Mouse (Mus musculus) ovary, postnatal 14 days (tissue): ENCODE measurements around the gene Oxct2a.
"Not testable (repeated sequence)": the region's sequence is repeated elsewhere in the genome, so short reads cannot be mapped to it uniquely, and the experiment has no call there.

Experiments used
- DNase-seq: peaks from one replicate; pipeline ENCODE4 v3.0.0; 2022; ENCODE audit warnings: low spot score

The Oxct2a gene

DNA sequence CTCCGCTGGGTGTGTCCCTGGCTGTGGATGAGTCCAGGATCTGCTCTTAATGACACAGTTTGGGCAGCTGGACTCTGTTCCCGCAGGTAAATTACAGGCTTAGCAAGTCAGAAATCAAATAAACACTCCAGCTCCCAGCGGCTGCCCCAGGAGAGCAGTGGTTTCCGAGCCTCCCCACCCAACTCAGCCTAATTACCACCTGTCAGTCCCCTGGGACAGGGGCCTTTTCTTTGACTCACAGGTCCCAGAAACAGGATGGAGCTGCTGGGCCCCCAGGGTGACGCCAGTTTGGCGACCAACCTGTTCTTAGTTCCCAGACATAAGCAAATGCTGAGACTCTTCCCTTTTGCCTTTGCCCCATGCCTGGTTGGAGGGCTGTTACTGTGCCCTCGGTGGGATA, 11.6 kb downstream of the Oxct2a start:
- DNase-seq = no peak

DNA sequence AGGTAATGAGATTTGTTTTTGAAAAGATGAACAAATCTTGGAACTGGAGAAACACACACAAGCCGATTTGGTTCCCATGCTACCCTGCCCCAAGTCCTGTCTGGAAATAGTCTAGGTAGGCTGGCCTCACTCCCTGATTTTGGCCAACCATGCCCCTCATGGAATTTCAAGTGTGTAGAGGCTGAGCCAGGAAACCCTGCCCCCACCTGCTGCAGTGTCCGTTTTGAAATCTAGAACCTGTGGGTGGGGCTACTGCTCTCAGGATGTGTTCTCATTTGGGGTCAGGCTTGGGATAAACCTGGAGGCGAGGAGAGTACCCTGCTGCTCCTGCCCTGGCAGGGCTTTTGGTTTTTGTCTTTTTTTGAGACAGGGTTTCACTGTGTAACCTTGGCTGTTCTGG, 15.1 kb downstream of the Oxct2a start:
- no peak for DNase-seq

DNA sequence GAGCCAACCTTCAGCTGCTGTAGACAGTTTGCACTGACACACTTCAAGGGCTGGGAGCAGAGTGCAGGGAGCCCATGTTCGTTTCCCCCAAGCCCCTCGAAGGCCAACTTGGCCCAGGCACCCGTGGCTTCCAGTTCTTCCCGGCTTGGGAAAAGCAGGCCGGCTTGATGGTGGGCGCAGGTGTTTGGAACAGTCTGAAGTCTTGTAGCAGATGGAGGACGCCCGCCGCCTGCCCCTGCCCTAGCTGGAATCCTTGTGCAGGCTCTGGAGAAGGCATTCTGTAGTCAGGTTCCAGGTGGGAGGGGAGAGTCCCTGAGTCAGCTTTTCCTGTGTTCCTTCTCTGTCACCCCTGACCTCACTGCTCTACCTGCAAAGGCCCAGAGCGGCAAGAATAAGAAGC, 16.4 kb downstream of the Oxct2a start:
- no peak for DNase-seq

DNA sequence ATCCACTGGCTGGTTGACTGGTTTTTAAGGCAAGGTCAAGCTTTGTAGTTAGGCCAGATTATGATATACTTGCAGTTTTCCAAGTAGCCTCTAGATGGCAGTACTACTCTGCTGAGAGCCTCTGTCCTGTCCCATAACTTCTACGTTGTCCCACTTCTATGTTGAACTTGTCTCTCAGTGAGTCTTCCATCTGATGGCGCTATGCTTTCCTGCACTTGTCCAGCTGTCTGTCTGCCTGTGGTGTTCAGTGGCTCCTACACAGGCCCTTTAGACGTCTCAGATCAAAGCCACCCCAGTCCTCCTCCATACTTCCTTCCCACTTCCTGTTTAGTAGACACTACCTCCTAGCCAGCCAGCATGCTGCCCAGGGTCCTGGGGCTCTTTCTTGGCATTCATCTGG, 17.6 kb downstream of the Oxct2a start:
- peak; percentile 31 for DNase-seq

DNA sequence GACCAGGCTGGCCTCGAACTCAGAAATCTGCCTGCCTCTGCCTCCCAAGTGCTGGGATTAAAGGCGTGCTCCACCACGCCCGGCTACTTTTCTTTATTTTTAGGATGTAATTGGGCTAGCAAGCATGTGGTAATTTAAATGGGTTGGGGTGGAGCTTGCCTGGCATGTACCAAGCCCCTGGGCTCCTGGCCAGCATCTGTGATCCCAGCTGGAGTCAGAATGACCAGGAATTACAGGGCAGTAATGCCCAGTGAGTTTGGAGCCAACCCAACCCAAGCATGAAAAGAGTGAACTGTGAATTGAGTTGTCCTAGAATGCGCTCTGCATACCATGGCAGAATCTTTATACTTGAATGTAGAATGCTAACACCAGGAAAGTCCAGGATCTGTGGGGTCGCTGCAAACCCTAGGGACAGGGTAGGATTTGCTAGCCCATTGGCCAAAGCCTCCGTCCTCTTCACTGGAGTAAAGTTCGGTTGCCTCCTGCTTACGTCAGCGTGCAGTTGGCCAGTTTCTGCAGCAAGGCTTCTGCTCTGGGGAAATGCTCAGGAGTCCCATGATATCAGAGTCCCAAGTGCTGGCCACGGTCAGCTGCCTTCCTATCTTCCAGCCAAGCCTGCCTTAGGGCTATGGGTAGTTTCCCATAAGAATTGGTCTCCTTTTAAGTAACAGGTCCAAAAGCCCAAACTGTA, 24.3 kb downstream of the Oxct2a start:
- DNase-seq = no peak

DNA sequence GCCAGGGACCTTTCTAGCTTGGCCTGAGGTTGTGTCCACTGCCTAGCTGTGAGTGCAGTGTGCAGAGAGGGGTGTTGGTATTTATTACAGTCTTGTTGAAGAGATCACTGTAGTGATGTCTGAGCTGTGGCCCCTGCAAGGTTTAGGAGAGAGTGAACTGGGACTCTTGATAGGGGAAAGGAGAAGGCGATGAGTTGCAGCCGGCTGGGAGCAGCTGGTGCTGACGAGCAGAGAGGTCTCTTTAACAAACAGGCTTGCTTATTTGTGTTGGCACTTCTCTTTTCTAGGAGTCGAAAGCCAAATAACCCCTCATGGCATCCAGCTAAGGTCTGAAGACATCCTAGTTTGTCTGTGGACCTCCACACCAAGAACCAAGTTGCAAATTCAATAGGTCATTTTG, 25.2 kb downstream of the Oxct2a start:
- DNase-seq = no peak

DNA sequence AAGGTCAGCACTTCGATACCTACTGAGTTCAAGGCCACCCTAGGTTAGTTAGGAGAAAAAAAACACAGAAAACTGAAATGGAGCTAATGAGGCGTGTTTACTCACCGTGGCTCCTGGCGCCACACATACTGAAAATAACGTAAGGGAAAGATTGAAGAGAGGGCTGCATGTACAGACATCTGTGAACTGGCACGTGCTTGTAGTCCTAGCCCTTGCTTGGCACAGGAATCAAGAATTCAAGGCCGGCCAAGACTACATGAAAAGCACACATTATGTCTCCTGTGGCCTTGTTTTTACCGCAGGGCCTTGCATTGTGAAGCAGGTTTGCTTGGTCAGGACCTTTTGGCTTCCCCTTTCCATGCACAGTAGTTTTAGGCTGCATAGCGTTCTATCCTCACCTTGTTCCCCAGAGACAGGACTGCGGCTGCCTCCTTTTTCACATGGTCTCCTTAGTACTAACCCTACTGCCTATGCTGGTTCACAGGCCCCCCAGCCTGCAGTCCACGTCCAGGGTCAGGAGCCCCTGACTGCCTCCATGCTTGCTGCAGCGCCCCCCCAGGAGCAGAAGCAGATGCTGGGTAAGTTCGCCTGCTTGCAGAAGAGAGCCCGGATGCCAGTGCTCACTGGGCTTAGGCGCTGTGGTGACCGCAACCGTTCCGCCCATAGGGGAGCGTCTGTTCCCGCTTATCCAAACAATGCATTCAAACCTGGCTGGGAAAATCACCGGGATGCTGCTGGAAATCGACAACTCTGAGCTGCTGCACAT, 26.1 kb downstream of the Oxct2a start:
- no peak for DNase-seq

DNA sequence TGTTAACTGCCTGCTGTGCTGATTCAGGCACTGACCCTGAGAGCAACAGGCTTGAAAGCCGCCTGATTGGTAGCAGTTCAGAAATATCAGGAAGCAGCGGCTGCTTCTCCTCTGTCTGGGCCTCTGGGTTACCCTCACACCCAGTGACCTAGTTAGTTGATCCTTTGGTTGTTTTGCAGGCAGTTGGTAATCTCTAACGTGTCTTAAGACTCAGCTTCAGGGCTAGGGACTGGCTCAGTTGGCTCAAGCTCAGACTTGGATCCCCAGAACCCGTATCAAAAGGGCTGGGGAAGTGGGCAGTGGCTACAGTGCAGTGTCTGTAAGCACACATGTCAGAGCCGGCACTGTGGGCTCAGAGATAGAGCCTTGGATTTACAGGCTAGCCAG, 27.3 kb downstream of the Oxct2a start:
- DNase-seq = no peak

DNA sequence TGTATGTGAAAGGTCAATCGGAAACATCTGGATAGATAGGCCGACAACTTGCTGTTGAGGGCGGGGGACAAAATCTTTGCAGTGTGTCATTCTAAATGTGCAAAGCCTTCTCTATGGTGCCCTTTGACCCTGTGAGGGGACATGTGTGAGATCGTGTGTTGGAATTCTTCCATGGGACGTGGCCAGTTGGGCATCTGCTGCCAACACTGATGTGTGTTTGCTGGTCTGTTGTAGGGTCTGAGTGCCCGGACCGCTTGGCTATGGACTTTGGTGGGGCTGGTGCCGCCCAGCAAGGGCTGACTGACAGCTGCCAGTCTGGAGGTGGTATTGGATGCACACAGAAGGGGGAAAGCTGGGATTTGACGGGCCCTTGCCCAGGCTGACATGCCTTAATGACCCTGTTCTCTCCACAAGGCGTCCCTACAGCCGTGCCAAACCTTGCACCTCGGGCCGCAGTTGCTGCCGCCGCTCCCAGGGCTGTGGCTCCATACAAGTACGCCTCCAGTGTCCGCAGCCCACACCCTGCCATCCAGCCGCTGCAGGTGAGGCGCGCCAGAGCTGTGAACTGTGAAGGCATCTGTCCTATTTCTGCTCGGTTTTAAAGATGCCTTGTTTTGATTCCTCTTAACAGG, 27.8 kb downstream of the Oxct2a start:
- DNase-seq = no peak

DNA sequence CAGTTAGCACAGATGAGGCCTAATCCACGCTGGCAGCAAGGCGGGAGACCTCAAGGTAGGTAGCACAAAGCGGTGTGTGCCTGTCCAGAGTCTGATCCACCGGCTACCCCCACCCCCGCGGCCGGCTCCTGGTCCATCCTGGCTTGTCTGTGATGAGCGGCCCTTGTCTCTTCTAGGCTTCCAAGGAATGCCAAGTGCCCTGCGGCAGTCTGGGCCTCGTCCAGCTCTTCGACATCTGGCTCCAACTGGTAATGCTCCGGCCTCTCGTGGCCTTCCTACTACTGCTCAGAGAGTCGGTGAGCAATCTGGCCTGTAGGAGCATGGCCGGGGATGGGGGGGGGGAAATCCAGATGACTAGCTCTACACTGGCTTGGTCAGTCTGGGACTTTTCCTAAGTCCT, 28.4 kb downstream of the Oxct2a start:
- not testable (repeated sequence) for DNase-seq

DNA sequence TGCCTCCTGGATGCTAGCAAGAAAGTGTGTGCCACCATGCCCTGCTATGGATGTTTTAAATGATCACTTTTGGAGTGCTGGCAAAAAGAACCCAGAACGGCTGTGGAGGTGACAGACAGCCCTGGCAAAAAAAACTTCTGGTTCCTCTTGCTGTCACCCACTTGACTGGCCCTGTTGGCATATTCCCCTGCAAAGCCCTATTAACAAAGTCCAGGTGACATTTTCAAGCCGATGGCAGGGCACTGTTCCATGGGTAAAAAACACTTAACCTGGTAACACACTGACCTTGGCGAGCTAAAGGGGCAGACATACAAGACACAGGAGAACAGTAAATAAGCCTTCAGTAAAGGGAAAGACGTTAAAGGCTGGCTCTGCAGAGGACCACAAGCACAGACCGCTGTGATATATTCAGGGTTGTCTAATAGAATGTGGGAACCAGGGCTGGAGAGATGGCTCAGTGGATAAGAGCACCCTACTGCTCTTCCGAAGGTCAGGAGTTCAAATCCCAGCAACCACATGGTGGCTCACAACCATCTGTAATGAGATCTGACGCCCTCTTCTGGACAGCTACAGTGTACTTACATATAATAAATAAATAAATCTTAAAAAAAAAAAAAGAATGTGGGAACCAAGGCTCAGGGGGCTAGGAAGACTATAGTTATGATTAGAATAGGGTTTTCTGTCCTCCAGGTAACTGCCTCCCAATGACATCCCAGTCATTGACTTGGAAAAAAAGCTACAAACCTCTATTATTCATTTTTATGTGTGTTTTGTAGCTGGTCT, 29.6 kb downstream of the Oxct2a start:
- no peak for DNase-seq

DNA sequence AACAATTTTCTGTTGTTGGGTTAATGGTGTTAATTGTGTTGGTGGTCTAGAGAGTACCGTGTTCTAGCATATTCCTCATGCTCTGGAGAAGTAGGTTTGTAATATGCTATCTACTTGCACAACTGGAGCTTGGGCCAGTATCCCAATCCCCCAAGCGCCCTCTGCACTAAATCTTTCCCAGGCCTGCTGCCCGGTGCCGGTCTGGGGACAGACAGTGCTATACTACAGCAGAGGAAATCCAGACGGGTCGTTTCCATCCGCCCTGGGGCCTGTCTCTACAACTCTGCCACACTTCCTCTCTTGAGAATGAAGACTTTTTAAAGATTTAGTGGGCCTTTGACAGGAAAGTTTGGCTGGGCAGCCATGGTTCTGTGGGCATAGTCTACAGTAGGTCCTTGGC, 30.4 kb downstream of the Oxct2a start:
- DNase-seq = no peak

DNA sequence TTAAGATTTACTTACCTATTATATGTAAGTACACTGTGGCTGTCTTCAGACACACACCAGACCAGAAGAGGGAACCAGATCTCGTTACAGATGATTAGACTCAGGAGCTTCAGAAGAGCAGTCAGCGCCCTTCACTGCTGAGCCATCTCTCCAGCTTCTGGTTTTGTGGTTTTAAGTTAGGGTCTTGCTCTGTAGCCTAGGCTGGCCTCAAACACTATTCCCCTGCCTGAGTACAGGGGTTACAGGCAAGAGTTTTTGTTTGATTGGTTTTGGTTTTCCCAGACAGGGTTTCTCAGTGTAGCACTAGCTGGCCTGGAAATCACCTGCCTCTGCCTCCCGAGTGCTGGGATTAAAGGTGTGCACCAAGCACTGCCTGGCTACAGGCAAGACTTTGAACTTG, 31.0 kb downstream of the Oxct2a start:
- no peak for DNase-seq

DNA sequence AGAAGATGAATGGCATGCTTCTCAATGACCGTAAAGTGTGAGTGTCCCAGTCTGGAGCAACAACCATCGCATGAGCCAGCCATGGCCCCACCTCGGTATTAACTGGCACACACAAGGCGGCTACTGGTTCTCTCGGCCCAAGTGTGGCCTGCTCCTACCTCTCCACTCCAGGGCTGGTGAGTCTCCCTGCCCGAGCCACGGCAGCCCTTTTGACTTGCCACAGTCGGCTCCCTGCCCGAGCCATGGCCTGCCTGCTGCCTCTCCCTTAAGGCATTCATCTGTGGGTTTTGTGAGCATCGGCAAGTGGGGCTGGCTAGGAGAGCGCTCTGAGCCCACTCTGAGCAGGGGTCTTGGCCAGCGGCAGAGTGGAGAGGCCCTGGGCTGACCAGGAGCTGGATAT, 34.4 kb downstream of the Oxct2a start:
- no peak for DNase-seq

DNA sequence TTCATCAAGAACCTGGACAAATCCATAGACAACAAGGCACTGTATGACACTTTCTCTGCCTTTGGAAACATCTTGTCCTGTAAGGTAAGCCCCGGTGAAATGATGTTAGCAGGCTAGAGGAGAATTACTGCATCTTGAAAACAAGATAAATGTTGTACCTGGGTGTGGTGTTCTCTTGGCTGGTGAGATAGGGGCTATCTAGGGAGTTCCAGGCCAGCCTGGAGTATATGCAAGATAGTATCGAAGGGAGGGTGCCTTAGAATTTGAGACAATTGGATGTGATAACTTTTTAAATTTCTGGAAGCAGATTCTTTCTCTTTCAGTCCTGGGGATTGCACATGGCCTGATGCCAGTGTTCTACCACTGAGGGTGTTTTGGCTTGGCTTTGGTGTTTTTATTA, 36.6 kb downstream of the Oxct2a start:
- no peak for DNase-seq

DNA sequence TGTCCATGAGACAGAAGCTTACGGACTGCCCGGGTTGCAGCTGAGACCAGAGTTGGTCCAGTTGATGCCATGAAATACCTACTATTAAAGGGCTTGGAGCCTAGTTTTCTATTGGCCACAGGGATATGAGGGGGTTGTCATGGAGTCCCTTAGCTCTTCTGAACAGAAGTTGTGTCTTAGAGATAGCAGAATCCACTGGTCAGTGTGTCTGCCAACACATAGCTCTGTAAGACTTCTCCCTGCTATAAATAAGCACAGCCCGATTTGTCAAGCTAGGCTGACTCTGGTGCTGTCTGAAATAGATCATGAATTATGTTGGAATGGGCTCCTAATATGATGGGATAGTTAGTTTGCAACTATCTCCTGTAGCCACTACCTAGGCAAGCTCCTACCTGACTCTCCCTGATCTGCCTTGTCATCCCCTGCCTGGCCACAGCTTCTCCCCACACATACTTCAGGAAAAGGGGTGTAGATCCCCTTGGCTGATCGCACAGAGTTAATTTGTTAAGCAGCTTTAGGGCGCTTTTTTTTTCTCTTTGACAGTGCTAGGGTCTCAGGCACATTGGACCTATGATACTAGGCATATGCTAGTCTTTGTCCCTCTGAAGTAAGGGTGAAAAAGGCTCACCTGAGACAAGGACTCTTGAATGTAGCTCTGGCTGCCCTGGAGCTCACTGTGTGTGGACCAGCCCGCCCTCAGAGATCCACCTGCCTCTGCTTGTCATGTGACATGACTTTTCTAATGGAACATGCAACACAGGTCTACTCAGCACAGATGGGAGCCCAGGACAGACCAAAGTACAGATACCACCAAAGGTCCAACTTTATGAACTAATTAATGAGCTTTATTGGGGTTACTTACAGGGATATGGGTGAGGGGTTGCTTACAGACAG, 38.5 kb downstream of the Oxct2a start:
- DNase-seq = no peak

DNA sequence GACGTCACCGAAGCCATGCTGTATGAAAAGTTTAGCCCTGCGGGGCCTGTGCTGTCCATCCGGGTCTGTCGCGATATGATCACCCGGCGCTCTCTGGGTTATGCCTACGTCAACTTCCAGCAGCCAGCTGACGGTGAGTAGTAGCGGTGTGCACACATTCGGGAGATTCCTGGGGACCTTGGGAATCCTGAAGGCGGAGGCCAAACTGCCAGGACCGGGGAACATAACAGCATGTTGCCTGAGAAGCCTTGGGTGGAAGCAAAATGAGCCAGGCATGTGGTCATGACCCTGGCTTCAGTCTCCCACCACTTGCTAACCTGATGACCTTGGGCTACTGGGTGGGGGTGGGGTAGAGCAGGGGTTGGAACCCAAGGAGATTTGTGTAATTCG, 39.8 kb downstream of the Oxct2a start:
- not testable (repeated sequence) for DNase-seq

DNA sequence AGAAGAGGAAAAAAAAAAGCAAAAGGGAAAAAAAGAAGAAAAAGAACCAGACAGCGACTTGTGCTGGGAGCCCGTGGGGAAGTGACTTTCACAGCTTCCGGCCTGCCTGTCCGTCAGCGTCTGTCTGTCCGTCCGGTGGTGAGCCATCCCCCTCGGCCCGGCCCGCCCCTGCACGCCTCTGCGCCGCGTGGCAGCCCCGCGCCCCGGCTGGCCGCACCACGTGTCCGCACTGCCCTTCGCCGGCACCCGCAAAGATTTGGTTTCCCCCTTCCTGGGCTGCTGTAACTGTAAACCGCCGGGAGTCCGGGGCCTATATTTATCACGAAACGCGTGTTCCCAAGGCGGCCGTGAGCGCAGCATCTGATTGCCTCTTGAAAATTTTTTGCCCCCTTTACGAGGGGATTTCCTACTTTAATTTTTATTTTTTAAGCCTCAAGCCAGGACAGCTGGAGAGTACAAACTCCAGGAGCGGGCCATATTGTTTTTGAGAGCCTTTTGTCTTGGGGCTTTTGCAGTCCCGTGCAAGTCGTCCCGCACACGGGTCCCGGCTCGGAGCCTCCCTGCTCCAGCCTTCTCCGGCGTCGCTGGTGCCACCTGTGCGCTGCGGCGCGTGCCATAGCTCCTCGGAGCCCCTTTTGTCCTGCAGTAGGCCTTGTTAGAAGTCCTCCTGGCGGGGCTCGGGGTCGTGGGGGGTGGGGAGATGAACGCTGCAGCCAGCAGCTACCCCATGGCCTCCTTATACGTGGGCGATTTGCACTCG, 40.3 kb downstream of the Oxct2a start:
- not testable (repeated sequence) for DNase-seq

DNA sequence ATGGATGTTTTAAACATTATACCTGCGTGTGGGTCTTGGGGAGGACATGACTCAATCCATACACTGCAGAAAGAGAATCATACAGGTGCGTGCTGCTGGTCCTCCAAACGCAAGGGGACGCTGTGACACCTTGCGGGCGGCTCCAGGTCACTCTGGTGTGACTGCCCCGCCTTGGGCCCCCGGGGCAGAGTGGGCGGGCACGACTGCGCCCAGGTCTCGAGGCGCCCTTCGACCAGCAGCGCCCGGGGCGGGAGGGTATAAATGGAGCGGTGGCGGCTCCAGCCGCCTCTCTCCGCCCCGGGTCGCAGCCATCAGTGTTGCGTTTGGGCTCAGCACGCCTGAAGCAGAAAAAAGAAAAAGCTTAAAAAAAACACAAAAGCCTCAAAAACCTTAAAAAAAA, 40.9 kb downstream of the Oxct2a start:
- peak; percentile 81 for DNase-seq

DNA sequence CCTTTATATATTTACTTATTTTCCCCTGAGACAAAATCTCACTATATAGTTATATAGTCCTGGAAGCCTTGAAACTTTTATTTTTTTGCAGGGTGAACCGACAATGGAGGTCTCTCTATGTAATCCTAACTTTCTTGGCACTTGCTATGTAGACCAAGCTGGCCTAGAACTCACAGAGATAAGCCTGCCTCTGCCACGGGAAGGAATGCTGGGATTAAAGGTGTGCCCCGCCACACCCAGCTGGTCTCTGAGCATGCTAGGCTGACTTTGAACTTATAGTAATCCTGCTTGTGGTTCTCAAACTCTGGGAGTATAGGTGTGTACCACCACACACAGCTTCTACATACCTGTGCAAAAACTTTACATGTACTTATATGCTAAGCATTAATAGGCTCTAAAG, 43.3 kb downstream of the Oxct2a start:
- DNase-seq = no peak
